Mouse (Mus musculus) right cerebral cortex, adult 18-20 months (tissue): ENCODE measurements at regions not wholly inside any gene's neighbourhood (a gene's known extent, or its start where the extent isn't known, plus 50 kb on each side); places are given as distances from the start of the nearest gene placed in this dataset.
"Not testable (repeated sequence)": the region's sequence is repeated elsewhere in the genome, so short reads cannot be mapped to it uniquely, and the experiment has no call there.

Experiments
- DNase-seq: peaks from one replicate; pipeline ENCODE4 v3.0.0; 2022; ENCODE audit warnings: mixed read lengths

- no peak for DNase-seq
These were observed 215.9 kb downstream of the Samd5 start for GRCm38 (mm10) chr10:9459145-9459544.

- DNase-seq, result no peak
These were observed 216.5 kb downstream of the Samd5 start for GRCm38 (mm10) chr10:9458466-9458865.

GRCm38 (mm10) chr10:9457222-9457621 lies 217.8 kb downstream of the Samd5 start:
- no peak for DNase-seq

- DNase-seq, result no peak
These were observed 235.9 kb downstream of the Samd5 start for GRCm38 (mm10) chr10:9439072-9439471.

GRCm38 (mm10) chr10:9438366-9438765 lies 236.6 kb downstream of the Samd5 start:
- DNase-seq, result no peak

- DNase-seq, result no peak
These were observed 245.9 kb downstream of the Samd5 start for GRCm38 (mm10) chr10:9429085-9429484.

- no peak for DNase-seq
These were observed 254.3 kb downstream of the Samd5 start for GRCm38 (mm10) chr10:9420741-9421140.

GRCm38 (mm10) chr10:9416685-9417084 lies 258.3 kb downstream of the Samd5 start:
- DNase-seq, result peak; percentile 15

- no peak for DNase-seq
These were observed 268.9 kb downstream of the Samd5 start for GRCm38 (mm10) chr10:9406101-9406500.

- no peak for DNase-seq
These were observed 269.6 kb downstream of the Samd5 start for GRCm38 (mm10) chr10:9405417-9405816.

GRCm38 (mm10) chr10:9404963-9405362 lies 270.0 kb downstream of the Samd5 start:
- DNase-seq, result no peak

GRCm38 (mm10) chr10:9400911-9401617 lies 273.9 kb downstream of the Samd5 start:
- DNase-seq, result no peak

- no peak for DNase-seq
These were observed 297.4 kb downstream of the Samd5 start for GRCm38 (mm10) chr10:9377440-9378101.

GRCm38 (mm10) chr10:9362306-9362865 lies 312.6 kb downstream of the Samd5 start:
- DNase-seq, result no peak

- DNase-seq, result no peak
These were observed 336.7 kb downstream of the Samd5 start for GRCm38 (mm10) chr10:9338207-9338801.

GRCm38 (mm10) chr10:9334245-9334845 lies 340.7 kb downstream of the Samd5 start:
- no peak for DNase-seq

GRCm38 (mm10) chr10:9331694-9332093 lies 343.3 kb downstream of the Samd5 start:
- no peak for DNase-seq

GRCm38 (mm10) chr10:9328324-9328723 lies 346.7 kb downstream of the Samd5 start:
- no peak for DNase-seq

- not testable (repeated sequence) for DNase-seq
These were observed 347.1 kb downstream of the Samd5 start for GRCm38 (mm10) chr10:9327881-9328280.

- DNase-seq, result no peak
These were observed 362.7 kb downstream of the Samd5 start for GRCm38 (mm10) chr10:9312326-9312725.

GRCm38 (mm10) chr10:9310346-9310745 lies 364.7 kb downstream of the Samd5 start:
- DNase-seq, result no peak

GRCm38 (mm10) chr10:9296055-9296454 lies 379.0 kb downstream of the Samd5 start:
- DNase-seq, result no peak

- no peak for DNase-seq
These were observed 379.7 kb downstream of the Samd5 start for GRCm38 (mm10) chr10:9295269-9295668.
